Mouse (Mus musculus): ENCODE data around the gene Mkrn3.

The Mkrn3 gene

DNA sequence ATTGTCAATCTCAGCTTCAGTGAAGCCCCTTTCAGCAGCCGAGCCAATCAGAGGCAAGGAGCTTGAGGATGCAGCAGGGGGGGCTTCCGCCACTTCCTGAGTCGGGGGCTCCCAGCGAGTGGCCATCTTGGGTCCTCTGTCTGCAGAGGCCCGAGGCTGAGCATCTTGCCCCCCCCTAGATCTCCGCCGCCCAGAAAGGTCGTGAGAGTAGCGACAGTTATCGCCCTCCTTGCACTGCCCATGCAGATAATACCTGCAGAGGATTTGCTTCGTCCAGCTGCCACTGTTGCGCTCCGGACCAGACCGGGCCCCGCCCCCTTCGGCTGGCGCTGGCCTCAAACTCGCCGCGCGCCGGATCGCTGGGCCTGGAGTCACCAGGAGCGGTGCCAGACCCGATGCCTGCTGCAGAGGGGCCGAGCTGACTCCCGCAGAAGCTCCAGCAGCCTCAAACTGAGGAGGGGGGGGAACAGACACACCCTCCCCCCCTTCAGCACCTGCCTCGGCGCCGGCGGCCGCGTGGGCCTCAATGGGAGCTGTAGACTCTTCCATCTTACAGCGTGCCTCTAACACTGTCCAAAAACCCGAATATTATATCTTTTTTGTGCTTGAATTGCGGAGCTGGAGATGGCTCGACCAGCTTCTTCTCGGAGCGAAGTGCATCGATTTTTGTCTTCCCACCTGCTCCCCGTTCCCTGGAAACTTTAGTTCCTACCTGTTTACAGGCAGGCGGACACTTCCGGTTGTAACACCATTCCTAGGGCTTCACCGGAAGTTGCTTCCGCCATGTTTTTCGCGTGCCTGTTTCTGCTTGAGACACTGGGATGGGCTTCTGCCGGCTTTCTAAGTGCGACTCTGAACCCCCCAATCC lies at the start of gene Mkrn3:
Gene Mkrn3 (minus strand): TSS at position 647 of the 868 bp plus-strand sequence.
- DNase-seq (ENCODE audit: low read depth, low spot score): peak; percentile 76

- peak; percentile 21 for DNase-seq (ENCODE audit: low read depth, low spot score)
Measured at GRCm38 (mm10) chr7:62463878-62464755, 44.2 kb upstream of the Mkrn3 start, which contains the start of gene Peg12. Gene Peg12, minus strand, starts transcription at chr7:62464510.

- no peak for DNase-seq (ENCODE audit: low read depth, low spot score)
Measured at GRCm38 (mm10) chr7:62463007-62463877, 43.3 kb upstream of the Mkrn3 start.

DNA sequence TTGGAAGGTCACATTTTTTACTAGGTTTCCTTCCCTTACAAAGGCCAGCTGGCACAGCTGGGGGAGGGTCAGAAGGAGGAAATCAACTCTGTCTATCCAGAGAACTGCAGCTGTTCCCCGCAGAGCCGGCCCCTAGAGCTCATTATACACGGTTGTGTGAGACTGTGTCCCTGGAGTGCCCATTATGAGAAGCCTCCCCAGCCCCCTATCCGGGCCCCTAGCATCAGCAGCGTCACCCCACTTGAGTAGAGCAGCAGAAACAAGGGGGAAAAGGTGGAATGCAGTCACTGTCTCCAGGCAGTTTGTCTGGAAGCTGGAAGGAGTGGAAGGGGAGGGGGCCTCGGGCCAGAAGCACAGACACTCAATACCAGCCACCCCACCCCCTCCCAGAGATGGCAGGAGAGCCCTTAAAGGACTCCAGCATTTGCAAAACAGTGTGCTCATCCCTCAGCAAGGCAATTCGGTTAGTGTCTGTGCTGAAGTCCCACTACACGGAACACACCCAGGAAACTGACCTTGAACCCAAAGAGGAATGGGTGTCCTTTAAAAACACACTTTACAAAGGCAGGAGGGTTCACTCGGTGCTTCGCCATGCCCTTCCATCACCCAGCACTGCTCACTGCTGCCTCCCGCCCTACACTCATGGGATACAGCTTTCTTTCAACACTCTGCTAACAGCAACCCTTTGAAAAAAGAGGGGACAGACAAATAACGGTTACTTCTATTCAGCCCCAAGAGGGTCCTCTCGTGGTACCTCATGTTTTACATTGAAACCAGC lies 42.5 kb upstream of the Mkrn3 start:
- DNase-seq (ENCODE audit: low read depth, low spot score): no peak

- DNase-seq (ENCODE audit: low read depth, low spot score): no peak
Measured at GRCm38 (mm10) chr7:62452353-62452752, 32.4 kb upstream of the Mkrn3 start.

GRCm38 (mm10) chr7:62445431-62446165 lies 25.7 kb upstream of the Mkrn3 start:
- no peak for DNase-seq (ENCODE audit: low read depth, low spot score)

DNA sequence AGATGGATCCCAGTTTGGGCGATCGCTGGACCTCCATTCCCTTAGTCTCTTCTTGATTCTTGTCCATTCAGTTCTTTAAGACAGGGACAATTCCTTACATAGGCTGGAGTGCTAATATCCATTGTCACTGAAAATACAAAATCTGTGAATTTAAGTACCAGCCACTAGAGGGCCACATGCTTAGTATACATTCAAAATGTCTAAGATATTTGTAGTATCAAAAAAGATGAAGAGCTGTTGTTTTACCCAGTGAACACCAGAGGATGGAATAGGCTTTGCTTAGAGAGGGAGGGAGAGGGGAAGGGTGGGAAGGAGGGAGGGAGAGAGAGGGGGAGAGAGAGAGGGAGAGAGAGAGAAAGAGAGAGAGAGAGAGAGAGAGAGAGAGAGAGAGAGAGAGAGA lies 16.5 kb upstream of the Mkrn3 start:
- DNase-seq (ENCODE audit: low read depth, low spot score): no peak

GRCm38 (mm10) chr7:62433243-62433642 lies 13.3 kb upstream of the Mkrn3 start:
- DNase-seq (ENCODE audit: low read depth, low spot score): no peak

GRCm38 (mm10) chr7:62428337-62428736 lies 8.4 kb upstream of the Mkrn3 start:
- no peak for DNase-seq (ENCODE audit: low read depth, low spot score)

- no peak for DNase-seq (ENCODE audit: low read depth, low spot score)
Measured at GRCm38 (mm10) chr7:62423210-62423609, 3.3 kb upstream of the Mkrn3 start.

- DNase-seq (ENCODE audit: low read depth, low spot score): no peak
Measured at GRCm38 (mm10) chr7:62420566-62420965, 627 bp upstream of the Mkrn3 start.

- no peak for DNase-seq (ENCODE audit: low read depth, low spot score)
Measured at GRCm38 (mm10) chr7:62419105-62419492, 840 bp downstream of the Mkrn3 start.

GRCm38 (mm10) chr7:62418346-62418745 lies 1.6 kb downstream of the Mkrn3 start:
- DNase-seq (ENCODE audit: low read depth, low spot score): no peak

GRCm38 (mm10) chr7:62416173-62416572 lies 3.8 kb downstream of the Mkrn3 start:
- DNase-seq (ENCODE audit: low read depth, low spot score): no peak

DNA sequence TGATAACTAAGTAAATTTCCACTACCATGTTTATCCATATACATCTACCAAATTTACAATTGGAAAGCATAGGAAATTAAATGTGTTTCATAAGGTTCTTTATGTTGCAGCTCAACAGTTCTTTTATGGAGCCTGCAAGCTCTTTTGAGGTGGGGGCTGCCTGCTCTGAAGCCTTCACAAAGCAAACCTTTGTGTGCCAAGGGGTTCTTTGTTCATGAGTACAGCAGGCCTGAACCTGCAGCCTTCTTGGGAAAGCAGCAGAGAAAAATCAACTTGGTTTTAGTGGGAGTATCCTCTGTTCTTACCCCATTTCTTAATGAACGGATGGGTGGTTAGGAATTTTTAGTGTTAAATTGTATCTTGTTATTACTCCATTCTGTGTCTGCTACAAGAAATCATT lies 4.7 kb downstream of the Mkrn3 start:
- no peak for DNase-seq (ENCODE audit: low read depth, low spot score)

DNA sequence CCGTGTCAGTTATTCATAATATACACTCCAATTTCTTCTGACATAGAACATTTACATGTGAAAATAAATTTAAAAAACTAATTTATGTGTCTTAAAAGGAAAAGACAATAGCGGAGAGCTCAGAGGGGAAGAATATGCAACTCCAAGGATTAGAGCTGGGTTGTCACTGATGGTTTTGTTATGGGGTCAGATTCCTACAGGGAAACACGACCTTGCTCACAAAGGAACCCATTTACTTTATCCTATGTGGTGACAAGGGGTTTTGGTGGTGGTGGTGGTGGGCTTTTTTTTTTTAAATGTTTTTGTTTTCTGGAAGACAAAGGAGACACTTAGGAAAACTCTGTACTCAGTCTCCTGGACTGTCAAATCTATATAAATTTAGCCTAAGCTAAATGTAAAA lies 12.1 kb downstream of the Mkrn3 start:
- DNase-seq (ENCODE audit: low read depth, low spot score): no peak

DNA sequence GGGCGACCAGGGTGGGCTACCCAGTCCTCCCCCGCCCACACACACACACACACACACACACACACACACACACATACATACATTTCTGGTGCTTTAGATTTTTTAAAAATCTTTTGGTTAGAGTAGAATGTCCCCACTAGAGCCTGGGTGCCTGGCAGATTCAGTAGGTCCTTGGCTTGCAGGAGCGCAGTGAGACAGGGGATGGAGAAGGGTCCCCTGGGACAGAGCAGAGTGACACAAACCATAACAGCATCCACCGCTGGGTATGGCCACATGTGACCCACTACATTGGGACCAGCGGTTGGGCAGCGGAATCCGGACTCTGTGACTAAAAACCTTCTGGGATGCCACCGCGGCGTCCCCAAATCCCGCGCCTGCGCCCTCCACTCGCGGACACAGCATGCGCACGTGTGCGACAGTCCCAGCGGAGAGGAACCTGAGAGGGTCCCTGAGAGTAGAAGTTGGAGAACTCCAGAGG lies 13.3 kb downstream of the Mkrn3 start:
- DNase-seq (ENCODE audit: low read depth, low spot score): no peak

GRCm38 (mm10) chr7:62392202-62392601 lies 27.7 kb downstream of the Mkrn3 start:
- DNase-seq (ENCODE audit: low read depth, low spot score): no peak

DNA sequence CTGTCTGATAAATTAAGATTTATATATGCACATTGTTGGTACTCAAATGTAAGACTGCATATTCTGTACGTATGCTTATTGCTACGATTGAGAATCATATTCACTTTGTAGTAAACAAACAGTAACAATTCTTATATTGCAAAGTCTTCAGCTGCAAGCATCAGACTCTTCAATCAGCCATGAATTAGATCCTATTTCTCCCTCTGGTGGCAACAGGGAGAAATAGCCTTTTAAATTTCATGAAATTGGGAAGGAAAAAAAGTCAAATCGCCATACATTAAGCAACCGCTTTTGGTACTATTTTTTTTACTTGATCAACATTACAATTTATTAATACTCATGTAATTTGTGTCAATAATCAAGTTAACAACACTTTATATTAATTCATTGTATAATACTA lies 31.6 kb downstream of the Mkrn3 start:
- DNase-seq (ENCODE audit: low read depth, low spot score): no peak

DNA sequence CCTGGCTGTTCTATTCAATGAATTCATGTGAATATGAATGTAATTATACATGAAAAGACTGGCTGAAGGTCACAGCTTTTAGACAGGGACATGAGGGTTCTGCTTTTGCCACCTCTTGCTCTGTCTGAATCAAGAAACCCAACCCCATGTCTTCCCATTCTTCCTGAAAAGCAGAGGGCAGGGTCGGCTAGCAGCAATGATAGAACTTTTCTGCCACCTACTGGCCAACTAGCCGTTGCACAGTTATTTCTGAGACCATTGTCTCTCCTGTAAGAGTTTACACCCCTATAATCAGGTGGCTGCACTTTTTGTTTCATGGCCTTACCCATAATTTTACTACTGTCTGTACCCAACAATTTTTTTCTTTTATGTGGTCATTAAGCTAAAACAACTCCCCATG lies 37.5 kb downstream of the Mkrn3 start:
- peak; percentile 14 for DNase-seq (ENCODE audit: low read depth, low spot score)

All from skeletal muscle tissue, adult 2 months (tissue).